Mouse (Mus musculus) brain, adult 10 weeks (tissue): ENCODE results near the gene Bod1l. TPM values are rescaled to one million over a fixed set of nuclear protein-coding genes. Genes with fewer than 3 reads are reported as not detected.

Source experiments
- polyA plus RNA-seq: library from polyadenylated mRNA; stranded (reverse); fragments of 350-450 nt; fragmentation: Illumina TruSeq; extraction: RNeasy Lipid Tissue Mini Kit (QIAGEN cat#74804); gene quantifications from one replicate; pipeline ENCODE4 v1.2.3, GENCODE M21; 2015; ENCODE audit warnings: low read depth, low replicate concordance

Bod1l gene
- 16.0 TPM for polyA plus RNA-seq

DNA sequence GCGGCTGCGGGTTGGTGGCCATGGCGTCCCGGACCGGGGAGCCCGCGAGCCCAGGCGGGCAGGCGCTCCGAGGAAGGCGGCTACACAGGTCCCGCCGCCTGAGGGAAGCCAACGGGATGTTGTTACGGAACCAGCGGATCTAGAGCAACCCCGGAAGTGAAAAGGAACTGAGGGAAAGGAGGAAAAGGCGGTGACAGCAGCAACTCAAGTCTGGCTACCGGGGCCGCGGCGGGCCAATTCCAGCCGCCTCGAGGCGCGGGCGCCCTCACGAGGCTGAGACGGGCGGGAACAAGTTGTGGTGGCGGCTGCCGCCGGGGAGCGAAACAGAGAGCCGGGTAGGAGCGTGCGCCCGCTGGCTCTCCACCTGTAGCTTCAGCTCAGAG, at the start of gene Bod1l:
Gene Bod1l (minus strand): TSS at position 169 of the 383 bp plus-strand sequence.

GRCm38 (mm10) chr5:41763731-41764721, 80.1 kb downstream of the Bod1l start, which contains the start of gene Nkx3-2:
Gene Nkx3-2 (minus strand): TSS chr5:41764501.

Other genes with a start within 250 kb of the Bod1l start
- gene Rab28, start 136.2 kb downstream of the Bod1l start, polyA plus RNA-seq = 98.8 TPM
- gene Nkx3-2, start 79.8 kb downstream of the Bod1l start, polyA plus RNA-seq = not detected
- not detected for gene Gm16223, start 223.6 kb upstream of the Bod1l start, polyA plus RNA-seq